Mouse (Mus musculus) testis, adult 2 months (tissue): ENCODE results near the gene Gm37240. TPM values are rescaled to one million over a fixed set of nuclear protein-coding genes. Genes with fewer than 3 reads are reported as not detected.

ENCODE experiments used
- H3K27ac ChIP-seq: fragments of 200-500 bp; 2 replicates; pipeline ENCODE4 v1.5.1; 2012; ENCODE audit warnings: low read depth, low read length; ENCODE audit not compliant: control insufficient read depth, insufficient read depth
- H3K27me3 ChIP-seq: fragments of 200-500 bp; 2 replicates; pipeline ENCODE4 v1.6.1; 2012; ENCODE audit warnings: mild to moderate bottlenecking, low read length, moderate library complexity; ENCODE audit not compliant: control insufficient read depth, insufficient read depth
- H3K36me3 ChIP-seq: fragments of 200-500 bp; 2 replicates; pipeline ENCODE4 v1.6.1; 2012; ENCODE audit warnings: mild to moderate bottlenecking, low read length; ENCODE audit not compliant: control insufficient read depth, insufficient read depth
- H3K4me1 ChIP-seq: fragments of 200-500 bp; 2 replicates; pipeline ENCODE4 v1.6.1; 2012; ENCODE audit warnings: low read length; ENCODE audit not compliant: control insufficient read depth, insufficient read depth
- H3K4me3 ChIP-seq: fragments of 200-500 bp; 2 replicates; pipeline ENCODE4 v1.5.1; 2012; ENCODE audit warnings: low read depth, mild to moderate bottlenecking, low read length, moderate library complexity, mixed read lengths; ENCODE audit not compliant: control insufficient read depth
- CTCF ChIP-seq: fragments of 200-500 bp; IDR thresholded peaks from 2 replicates; pipeline ENCODE4 v1.5.1; 2012; ENCODE audit warnings: low read depth, mild to moderate bottlenecking, inconsistent platforms, low read length, moderate library complexity; ENCODE audit not compliant: control insufficient read depth, insufficient read depth, insufficient replicate concordance
- POLR2A ChIP-seq: fragments of 200-500 bp; IDR thresholded peaks from 2 replicates; pipeline ENCODE4 v1.6.1; 2012; ENCODE audit warnings: low read depth, mild to moderate bottlenecking, inconsistent platforms, low read length, moderate library complexity; ENCODE audit not compliant: control insufficient read depth
- polyA plus RNA-seq: library from polyadenylated mRNA; depleted of rRNA; stranded (reverse); fragments of >200 nt; gene quantifications from 2 replicates; pipeline ENCODE4 v1.2.3, GENCODE M21; 2012

Gm37240 gene
- polyA plus RNA-seq, 1 experiment: not detected

- Histone ChIP-seq H3K4me1 (no peaks in the 10 kb centered on the region), H3K36me3 (no peaks in the 10 kb centered on the region; the same call in 1 of the 2 replicates), H3K27ac (no peak overlapping the region), H3K27me3 (no peaks in the 10 kb centered on the region), H3K4me3 (no peak overlapping the region)
- TF ChIP-seq POLR2A (no peak), CTCF (no peak)
Observed at GRCm38 (mm10) chr3:84500491-84500890, 1386.8 kb downstream of the Gm37240 start.

DNA sequence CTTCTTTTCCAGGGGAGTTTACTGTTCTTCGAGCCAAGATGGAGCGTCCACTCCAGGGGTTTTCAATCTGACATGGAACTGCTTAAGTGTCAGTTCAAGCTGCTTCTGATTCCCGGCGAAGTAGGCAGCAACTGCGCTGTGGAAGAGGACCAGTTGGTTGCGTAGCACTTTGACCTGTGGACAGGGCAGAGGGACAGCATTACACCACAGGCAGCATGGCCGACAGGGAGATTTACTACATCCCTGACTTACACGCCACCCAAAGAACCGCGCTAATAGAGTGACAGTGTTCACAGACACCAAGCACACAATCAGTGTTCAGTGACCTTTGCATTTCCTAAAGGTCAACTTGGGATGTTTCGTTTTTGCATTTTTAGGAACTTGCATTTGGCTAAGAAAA is 1389.6 kb downstream of the Gm37240 start:
- Histone ChIP-seq H3K27me3 (no peaks in the 10 kb centered on the region), H3K36me3 (no peaks in the 10 kb centered on the region; the same call in 1 of the 2 replicates), H3K4me3 (no peak overlapping the region), H3K4me1 (no peaks in the 10 kb centered on the region), H3K27ac (no peak overlapping the region)
- TF ChIP-seq POLR2A: no peak
- no peak for TF ChIP-seq CTCF

DNA sequence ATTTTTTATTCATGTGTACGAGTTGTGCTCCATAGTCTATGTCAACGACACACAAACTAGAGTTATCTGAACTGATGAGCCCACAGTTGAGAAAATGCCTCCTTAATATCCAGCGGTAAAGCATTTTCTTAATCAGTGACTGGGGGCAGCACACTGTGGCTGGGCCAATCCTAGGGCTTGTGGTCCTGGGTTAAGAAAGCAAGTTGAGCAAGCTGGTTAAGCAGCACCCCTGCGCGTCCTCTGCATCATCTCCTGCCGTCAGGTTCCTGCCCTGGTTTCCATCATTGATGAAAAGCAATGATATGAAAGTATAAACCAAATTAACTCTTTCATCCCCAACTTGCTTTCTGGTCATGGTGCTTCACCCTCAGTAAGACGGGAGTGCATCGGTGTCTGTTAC is 1394.7 kb downstream of the Gm37240 start:
- TF ChIP-seq CTCF (no peak), POLR2A (no peak)
- Histone ChIP-seq H3K4me1 (no peaks in the 10 kb centered on the region), H3K27ac (no peak overlapping the region), H3K4me3 (no peak overlapping the region), H3K27me3 (no peaks in the 10 kb centered on the region), H3K36me3 (no peaks in the 10 kb centered on the region; the same call in 1 of the 2 replicates)

DNA sequence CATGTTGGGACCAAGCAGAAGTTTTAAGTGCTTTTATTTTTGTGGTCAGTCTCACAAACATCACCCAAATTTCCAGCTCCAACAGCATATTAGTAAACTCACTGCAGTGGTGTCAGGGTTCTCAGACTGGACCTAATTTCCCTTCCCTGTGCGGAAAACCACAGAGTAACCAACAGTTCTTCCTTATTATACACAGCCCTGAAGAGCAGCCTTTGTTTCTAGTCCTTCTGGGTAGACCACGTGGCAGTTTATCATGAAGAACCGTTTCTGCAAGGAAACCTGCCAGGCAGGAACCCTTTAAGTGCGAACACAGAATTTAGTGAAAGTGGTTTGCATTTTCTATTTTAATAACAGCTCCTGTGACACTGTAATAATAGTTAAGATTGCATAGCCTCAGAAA is 1395.2 kb downstream of the Gm37240 start:
- no peaks in the 10 kb centered on the region for H3K4me1 ChIP-seq
- H3K27ac ChIP-seq: no peak overlapping the region
- no peak for TF ChIP-seq CTCF
- TF ChIP-seq POLR2A: no peak
- no peak overlapping the region for H3K4me3 ChIP-seq
- no peaks in the 10 kb centered on the region for H3K27me3 ChIP-seq
- H3K36me3 ChIP-seq: no peaks in the 10 kb centered on the region

GRCm38 (mm10) chr3:84488716-84489115 is 1398.6 kb downstream of the Gm37240 start:
- Histone ChIP-seq H3K27ac (no peak overlapping the region; the same call in 1 of the 2 replicates), H3K4me3 (no peak overlapping the region), H3K36me3 (no peaks in the 10 kb centered on the region), H3K4me1 (no peaks in the 10 kb centered on the region), H3K27me3 (no peaks in the 10 kb centered on the region)
- TF ChIP-seq POLR2A: no peak

DNA sequence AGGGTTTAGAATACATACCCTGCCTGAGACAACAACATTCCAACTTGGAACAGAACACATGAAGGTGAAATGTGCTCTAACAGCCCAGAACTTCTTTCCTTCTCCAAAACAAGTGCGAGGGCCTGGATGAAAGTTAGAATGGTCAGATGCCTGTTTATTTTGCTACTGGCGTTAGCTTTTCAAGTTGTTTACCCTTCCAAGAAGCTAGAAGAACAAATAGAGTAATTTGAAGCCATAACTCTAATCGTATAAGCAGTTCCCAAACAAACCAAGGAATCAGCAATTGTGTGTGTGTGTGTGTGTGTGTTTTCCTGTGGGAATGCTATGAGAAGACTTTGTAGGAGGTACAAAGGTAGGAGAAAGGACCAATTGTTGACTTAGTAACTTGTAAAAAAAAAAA is 1402.4 kb downstream of the Gm37240 start:
- H3K27ac ChIP-seq: no peak overlapping the region
- H3K4me3 ChIP-seq: no peak overlapping the region
- H3K27me3 ChIP-seq: no peaks in the 10 kb centered on the region; the same call in 1 of the 2 replicates
- H3K4me1 ChIP-seq: peaks cover 1% of the 10 kb centered on the region
- TF ChIP-seq CTCF (no peak), POLR2A (no peak)
- H3K36me3 ChIP-seq: no peaks in the 10 kb centered on the region

- Histone ChIP-seq H3K4me3 (no peak overlapping the region), H3K4me1 (peaks cover 5% of the 10 kb centered on the region), H3K36me3 (no peaks in the 10 kb centered on the region), H3K27me3 (no peaks in the 10 kb centered on the region; the same call in 1 of the 2 replicates), H3K27ac (no peak overlapping the region)
- TF ChIP-seq CTCF (no peak), POLR2A (no peak)
Observed at GRCm38 (mm10) chr3:84484333-84484732, 1403.0 kb downstream of the Gm37240 start.

GRCm38 (mm10) chr3:84482121-84482520 is 1405.2 kb downstream of the Gm37240 start:
- H3K27me3 ChIP-seq: peaks cover 5% of the 10 kb centered on the region; the same call in 1 of the 2 replicates
- TF ChIP-seq CTCF (no peak), POLR2A (no peak)
- no peak overlapping the region for H3K4me3 ChIP-seq

More at GRCm38 (mm10) chr3:84482121-84482520, 1405.2 kb downstream of the Gm37240 start:
- no peak overlapping the region for H3K27ac ChIP-seq
- peaks cover 10% of the 10 kb centered on the region for H3K4me1 ChIP-seq
- H3K36me3 ChIP-seq: no peaks in the 10 kb centered on the region
